Mouse (Mus musculus): ENCODE measurements around the gene Mast3.
A peak's percentile ranks its signal among the peaks of the same experiment; 100 is the strongest.

DNA sequence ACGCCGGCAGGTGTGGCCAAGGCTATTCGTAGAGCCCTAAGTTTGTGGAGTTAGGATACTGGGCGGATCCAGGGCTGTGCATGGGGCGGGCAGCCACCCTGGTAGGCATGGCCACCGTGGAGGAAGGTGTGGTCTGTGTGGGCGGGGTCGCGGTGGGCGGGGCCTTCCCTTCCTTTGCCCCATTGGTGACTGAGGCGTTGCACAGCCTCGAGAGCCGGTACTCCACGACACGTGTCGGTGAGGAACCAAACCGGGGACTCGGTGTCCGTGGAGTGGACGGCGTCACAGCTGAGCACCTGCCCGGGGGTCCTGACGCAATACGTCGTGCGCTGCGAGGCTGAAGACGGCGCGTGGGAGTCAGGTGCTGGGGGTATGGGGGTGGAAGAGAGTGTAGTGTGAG, 11.8 kb upstream of the Mast3 start:
- no peak for TF ChIP-seq TCF12 (IDR thresholded peaks at IDR 0.05; ENCODE audit: insufficient read depth, poor library complexity, severe bottlenecking)
- no peak for TF ChIP-seq SRF (IDR thresholded peaks at IDR 0.05; ENCODE audit: control insufficient read depth, insufficient read length, low read depth)
- peak in 1 of 3 experiments; percentile 4 for TF ChIP-seq MYOG (IDR thresholded peaks at IDR 0.05; ENCODE audit: control insufficient read depth in 1 of 3, insufficient read depth in 1 of 3, insufficient read length in 2 of 3, low read depth in 2 of 3)
- TF ChIP-seq CEBPB (IDR thresholded peaks at IDR 0.05; ENCODE audit: insufficient read depth, poor library complexity, severe bottlenecking) = no peak
- no peak for TF ChIP-seq REST (IDR thresholded peaks at IDR 0.05; ENCODE audit: insufficient read depth, insufficient read length)
- TF ChIP-seq POLR2A (IDR thresholded peaks at IDR 0.05; ENCODE audit: insufficient read length, low read depth) = peak; percentile 91
- TF ChIP-seq POLR2AphosphoS2 (IDR thresholded peaks at IDR 0.05; ENCODE audit: insufficient read length, low read depth) = peak; percentile 89
- no peak for TF ChIP-seq MAX (IDR thresholded peaks at IDR 0.05; ENCODE audit: low read depth)
- TF ChIP-seq USF1 (IDR thresholded peaks at IDR 0.05; ENCODE audit: low read depth) = no peak
- no peak for TF ChIP-seq E2F4 (IDR thresholded peaks at IDR 0.05; ENCODE audit: insufficient read depth)
- peak in 1 of 3 experiments; percentile 11 for TF ChIP-seq MYOD1 (IDR thresholded peaks at IDR 0.05; ENCODE audit: control insufficient read depth in 1 of 3, insufficient read length in 2 of 3, low read depth in 2 of 3)
- no peak for TF ChIP-seq TCF3 (IDR thresholded peaks at IDR 0.05; ENCODE audit: insufficient read length, low read depth)

Measured in myocyte (in vitro differentiated cells).